Mouse (Mus musculus) gastrocnemius, postnatal 14 days (tissue): ENCODE measurements around the gene Uts2r. TPM values are rescaled to one million over a fixed set of nuclear protein-coding genes. Genes with fewer than 3 reads are reported as not detected.

Experiments used
- DNase-seq: peaks from one replicate; pipeline ENCODE4 v3.0.0; 2021; ENCODE audit warnings: mixed read lengths
- intact Hi-C: fragments of 180-260 bp; cut with DNase I; formaldehyde crosslinking; loops from one replicate; pipeline ENCODE4 v1.15.1; 2025; ENCODE audit warnings: low total_unique reads
- total RNA-seq, 2 experiments: library from RNA; stranded (reverse); gene quantifications; 2 replicates each; pipeline ENCODE4 v1.2.3; 2021

The Uts2r gene
- total RNA-seq, 2 experiments from 2014 or later: 1.6 to 2.1 TPM

DNA sequence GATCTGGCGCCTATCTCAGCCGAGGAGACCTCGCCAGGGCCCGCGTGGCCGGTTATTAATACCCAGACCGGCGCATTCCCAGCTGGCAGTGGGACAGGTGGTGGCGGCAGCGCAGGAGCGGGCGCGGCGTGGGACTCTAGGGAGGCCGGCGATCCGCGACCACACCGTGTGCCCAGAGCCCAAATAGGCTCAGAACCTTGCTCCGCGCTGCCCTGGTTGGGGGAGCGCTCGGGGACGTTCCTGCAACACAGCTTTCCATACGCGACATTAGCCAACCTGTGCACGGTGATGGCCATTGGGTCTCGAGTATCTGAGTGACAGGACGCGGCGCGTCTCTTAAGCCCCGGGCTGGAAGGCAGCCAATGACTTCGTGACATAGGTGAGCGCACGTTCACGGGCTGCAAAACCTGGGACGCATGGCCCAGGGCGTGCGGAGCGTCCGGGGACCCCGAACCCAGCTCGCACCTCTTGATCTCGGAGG, 3.6 kb upstream of the Uts2r start:
- DNase-seq: peak; percentile 78
- intact Hi-C loops: no loop called here

DNA sequence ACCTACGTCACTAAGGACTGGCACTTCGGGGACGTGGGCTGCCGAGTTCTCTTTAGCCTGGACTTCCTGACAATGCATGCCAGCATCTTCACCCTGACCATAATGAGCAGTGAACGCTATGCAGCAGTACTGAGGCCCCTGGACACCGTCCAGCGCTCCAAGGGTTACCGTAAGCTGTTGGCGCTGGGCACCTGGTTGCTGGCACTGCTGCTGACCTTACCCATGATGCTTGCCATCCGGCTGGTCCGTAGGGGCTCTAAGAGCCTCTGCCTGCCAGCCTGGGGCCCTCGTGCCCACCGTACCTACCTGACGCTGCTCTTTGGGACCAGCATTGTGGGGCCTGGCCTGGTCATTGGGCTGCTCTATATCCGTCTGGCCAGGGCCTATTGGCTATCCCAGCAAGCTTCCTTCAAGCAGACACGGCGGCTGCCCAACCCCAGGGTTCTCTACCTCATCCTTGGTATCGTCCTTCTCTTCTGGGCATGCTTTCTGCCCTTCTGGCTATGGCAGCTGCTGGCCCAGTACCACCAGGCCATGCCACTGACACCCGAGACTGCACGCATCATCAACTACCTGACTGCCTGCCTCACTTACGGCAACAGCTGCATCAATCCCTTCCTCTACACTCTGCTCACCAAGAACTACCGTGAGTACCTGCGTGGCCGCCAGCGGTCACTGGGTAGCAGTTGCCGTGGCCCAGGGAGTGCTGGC, 720 bp downstream of the Uts2r start:
- peak; percentile 61 for DNase-seq

DNA sequence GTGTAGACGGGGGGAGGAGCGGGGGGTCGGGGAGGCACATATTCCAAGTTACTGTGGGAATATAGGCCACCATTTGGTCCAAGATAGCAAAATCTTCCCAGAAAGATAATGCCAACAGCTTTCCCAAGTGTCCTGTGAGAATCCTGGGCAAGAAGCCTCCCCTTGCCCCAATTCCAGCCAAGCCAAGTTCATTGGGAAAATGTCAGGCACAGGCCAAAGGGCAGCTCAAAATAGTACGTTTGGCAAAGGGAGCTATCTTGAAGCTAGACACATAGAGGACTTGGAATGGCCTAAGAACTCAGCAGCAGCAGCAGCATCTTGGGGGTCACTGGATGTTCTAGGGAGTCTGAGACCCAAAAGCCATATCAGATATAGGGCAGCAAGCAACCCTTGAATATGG, 3.7 kb downstream of the Uts2r start:
- no peak for DNase-seq

More for the DNA sequence above, 720 bp downstream of the Uts2r start:
- intact Hi-C loops: no loop called here

GRCm38 (mm10) chr11:121173203-121173602, 13.1 kb downstream of the Uts2r start:
- DNase-seq: peak; percentile 42

More for the DNA sequence above, 3.7 kb downstream of the Uts2r start:
- intact Hi-C loops: no loop called here

GRCm38 (mm10) chr11:121174234-121174633, 14.2 kb downstream of the Uts2r start:
- DNase-seq: no peak
- intact Hi-C loops: no loop called here

More at GRCm38 (mm10) chr11:121173203-121173602, 13.1 kb downstream of the Uts2r start:
- intact Hi-C loops: no loop called here

DNA sequence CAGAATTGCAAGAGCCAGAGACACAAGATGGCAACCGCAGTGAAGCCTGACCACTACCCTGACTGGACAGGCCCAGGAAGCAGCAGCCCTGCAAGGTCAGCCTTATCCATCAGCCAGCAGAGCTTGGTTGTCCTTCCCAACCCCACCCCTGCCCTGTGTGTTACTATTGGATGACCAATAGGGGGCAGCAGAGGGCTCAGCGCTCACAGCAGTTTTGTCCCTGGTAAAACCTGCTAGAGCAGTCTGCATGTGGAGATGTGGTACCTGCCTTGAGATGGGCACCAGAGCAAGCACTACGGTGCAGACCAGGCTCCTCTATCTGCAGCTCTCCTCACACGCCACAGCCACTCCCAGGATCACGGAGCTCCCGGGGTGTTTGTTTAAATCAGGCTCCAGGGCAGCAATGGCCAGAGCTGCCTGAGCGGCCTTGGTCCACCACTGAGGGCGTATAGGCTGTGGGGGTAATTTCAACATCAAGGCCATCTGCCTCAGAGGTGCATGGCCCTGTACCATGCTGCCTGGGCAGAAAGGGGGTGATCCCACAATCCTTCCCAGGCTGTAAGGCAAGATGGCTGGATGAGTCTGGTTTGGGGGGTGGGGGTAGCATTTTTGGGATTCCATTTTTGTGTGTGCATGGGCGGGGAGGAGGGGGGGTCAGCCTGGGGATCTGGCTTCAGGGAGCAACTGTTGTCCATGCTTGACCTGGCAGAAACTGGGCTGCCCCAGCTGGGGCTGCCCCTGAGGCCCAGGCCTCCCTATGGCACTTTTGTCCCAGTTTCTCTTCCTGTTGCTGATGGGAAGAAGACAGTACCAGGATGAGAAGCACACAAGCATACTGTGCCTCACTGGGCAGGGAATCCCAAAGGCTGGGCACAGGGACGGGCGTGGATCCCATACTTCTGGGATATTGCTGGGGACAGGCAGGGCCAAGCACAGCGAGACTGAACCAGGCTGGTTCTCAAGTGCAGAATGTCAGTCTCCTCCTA, 16.5 kb downstream of the Uts2r start:
- intact Hi-C loops: no loop called here

DNA sequence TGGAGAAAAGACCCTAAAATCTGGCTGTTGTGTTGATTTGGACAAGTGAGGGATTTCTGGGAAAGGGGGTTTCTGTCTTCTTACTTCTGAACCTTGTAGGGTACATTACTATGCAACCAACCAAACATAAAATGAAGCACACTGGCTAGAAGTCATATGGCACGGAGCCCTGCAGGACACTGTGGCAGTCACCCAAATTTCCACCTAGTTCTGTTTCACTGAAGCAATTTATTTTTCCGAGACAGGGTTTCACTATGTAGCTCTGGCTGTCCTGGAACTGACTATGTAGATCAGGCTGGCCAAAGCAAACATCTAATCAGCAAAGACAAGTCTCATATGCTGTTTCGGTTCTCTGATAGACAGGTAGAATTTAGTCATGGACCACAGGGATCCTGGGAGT, 29.6 kb downstream of the Uts2r start:
- no peak for DNase-seq
- intact Hi-C loops: loop anchor here (10.0 kb wide), 1 partner anchor 135 kb away; no protein-coding TSS in a partner anchor

More for the DNA sequence above, 16.5 kb downstream of the Uts2r start:
- peak; percentile 50 for DNase-seq

DNA sequence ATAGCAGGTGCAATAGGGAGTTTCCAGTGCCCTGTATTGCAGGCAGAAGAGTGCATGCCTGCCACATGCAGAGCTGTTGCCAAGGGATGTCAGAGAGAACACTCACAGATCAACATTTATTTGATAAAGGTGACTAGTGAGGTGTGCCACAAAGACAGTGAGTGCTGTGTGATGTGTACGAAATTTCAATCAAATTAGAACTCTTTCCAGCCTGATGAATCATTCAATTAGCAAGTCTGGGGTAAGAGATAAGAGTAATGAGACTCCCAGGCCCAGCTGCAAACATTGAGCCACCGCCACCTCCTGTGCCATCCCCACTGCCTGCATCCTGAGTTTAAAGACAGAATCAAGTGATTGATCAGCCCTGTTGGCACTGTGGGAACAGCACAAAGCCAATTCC, 32.7 kb downstream of the Uts2r start:
- intact Hi-C loops: loop anchor here (10.0 kb wide), 1 partner anchor 138 kb away; no protein-coding TSS in a partner anchor
- DNase-seq: no peak

DNA sequence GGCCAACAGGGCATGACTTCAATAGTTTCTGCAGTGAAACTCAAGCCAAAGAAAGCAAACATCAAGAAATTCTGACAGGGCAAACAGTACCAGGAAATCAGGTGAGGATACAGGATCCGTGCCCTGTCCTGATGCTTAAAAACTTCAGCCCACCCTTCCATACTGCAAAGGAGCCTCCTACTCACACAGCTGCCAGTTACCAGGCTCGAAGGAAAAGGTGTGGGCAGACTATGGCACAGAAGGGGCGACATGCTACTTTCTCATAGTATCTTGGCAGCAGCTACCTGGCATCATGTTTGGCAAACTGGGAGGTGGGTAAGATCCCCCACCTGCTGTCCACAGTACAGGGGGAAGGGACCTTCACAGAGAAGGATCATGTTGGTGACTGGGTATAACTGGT, 33.3 kb downstream of the Uts2r start:
- no peak for DNase-seq
- intact Hi-C loops: loop anchor here (10.0 kb wide), 1 partner anchor 139 kb away; no protein-coding TSS in a partner anchor

DNA sequence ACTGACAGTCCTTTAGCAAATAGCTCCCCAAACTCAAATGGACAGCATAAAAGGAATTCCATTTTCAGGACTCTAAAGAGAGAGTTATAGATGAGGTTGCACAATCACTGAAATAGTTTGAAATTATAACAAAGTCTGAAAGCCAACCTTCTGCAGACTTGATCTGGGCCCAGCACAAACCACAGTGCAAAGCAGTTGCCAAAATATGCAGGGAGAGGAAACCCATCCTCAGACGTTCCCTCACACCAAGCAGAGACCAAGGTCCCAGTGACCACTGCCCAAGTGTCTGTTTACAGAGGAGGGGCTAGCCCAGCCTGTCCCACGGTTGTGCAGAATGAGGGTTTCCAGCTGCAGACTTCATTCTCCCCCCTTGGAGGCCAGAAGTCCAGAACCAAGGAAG, 38.6 kb downstream of the Uts2r start:
- no peak for DNase-seq
- intact Hi-C loops: loop anchor here (10.0 kb wide), 1 partner anchor 144 kb away; no protein-coding TSS in a partner anchor

GRCm38 (mm10) chr11:121199851-121200250, 39.8 kb downstream of the Uts2r start:
- intact Hi-C loops: loop anchor here (10.0 kb wide), 1 partner anchor 145 kb away; no protein-coding TSS in a partner anchor
- DNase-seq: no peak

- DNase-seq: no peak
- intact Hi-C loops: no loop called here
Measured at GRCm38 (mm10) chr11:121200781-121201180, 40.7 kb downstream of the Uts2r start.

DNA sequence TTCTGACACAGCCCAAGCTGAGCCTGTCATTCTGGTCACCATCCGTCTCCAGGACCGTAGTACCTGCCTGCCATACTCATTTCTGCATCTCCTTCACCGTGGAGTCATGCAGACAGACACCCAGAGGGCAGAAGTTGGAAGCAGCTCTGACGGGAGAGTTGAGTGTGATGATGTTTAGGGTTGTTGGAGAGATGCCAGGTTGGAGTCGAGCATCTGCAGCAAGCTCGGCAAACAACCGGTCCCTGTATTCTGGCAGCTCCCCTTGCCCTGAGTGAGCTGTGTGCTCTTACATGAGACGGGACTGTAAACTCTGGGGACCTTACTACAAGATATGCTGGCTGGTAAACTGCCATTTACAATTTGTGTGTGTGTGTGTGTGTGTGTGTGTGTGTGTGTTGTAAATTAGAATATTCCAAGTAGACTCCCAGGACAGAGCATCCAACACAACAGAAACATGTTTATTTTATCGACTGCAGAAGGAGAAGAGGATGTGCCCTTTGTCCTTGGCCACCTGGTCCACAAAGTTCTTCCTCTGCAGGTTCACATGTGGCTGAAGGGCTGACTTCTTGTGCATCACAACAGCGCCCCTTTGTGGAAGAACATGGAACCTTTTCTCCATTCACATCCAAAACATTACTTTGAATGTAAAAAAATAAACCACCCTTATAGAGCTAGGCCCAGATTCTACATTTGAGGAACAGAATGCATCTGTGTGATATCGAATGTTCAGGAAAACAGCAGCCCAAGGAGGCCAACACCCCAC, 41.5 kb downstream of the Uts2r start:
- intact Hi-C loops: no loop called here
- DNase-seq: no peak

GRCm38 (mm10) chr11:121203859-121204160, 43.7 kb downstream of the Uts2r start:
- intact Hi-C loops: no loop called here
- DNase-seq: no peak

DNA sequence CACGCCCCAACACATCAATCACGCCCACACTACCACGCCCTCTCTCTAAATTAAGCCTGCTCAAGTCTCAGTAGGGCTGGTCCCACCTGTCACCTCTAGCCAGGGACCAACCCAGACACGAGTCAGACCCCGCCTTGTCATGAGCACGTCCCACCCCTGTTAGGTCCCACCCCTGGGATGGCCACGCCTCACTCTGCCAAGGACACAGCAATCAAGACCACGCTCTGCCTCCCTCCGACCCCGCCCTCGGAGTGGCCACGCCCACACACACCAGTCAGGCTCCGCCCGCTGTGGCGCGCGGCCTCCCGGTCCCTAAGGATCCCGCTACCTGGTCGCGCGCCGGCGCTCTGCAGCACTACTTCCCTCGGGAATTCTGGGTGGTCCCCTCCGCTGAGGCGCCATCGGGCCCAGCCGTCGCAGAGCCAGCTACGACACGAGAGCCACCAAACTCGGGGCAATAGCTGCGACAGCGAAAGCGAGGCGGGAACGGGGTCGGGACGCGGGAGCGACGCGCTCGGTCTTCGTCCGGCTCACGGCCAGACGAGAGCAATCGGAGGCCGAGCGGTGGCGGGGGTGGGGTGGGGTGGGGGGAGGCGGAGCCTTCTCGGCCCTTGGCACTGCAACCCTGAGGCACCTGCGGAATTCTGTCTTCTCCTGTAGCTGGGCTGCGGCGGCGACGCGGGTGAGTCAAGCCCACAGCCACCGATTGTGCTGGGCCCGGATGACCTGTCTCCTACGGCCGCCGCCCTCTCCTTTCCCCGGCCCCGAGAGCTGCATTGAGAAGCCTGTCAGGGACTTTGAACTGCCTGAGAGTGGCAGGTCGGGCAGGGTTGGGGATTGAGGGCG, 44.3 kb downstream of the Uts2r start, which contains the start of the genes Hexdc and Ogfod3:
Gene Hexdc, plus strand, starts transcription at position 273 of the 846 bp plus-strand sequence.
Gene Ogfod3, minus strand, starts transcription at position 551 of the 846 bp plus-strand sequence.
- DNase-seq: peak; percentile 95
- intact Hi-C loops: no loop called here
